Mouse (Mus musculus) testis, adult 10 weeks (tissue): Measurements from ENCODE around the gene Gm21209. TPM values are rescaled to one million over a fixed set of nuclear protein-coding genes. Genes with fewer than 3 reads are reported as not detected.

ENCODE experiments used
- polyA plus RNA-seq: library from polyadenylated mRNA; stranded (reverse); fragments of 350-450 nt; fragmentation: Illumina TruSeq; extraction: RNeasy Lipid Tissue Mini Kit (QIAGEN cat#74804); gene quantifications from one replicate; pipeline ENCODE4 v1.2.3, GENCODE M21; 2014; ENCODE audit warnings: low read depth, low replicate concordance

Gm21209 gene
- 0.78 TPM for polyA plus RNA-seq

GRCm38 (mm10) chrY:49570856-49571255 is at the start of gene Gm21209:
Gene Gm21209, plus strand, starts transcription at chrY:49571156.

